Mouse (Mus musculus): ENCODE measurements around the gene Bola1.

GRCm38 (mm10) chr3:96199731-96200130, 19.8 kb downstream of the Bola1 start:
- TF ChIP-seq POLR2A (IDR thresholded peaks at IDR 0.05; ENCODE audit: insufficient read depth, low read depth, low read length) (no peak), CTCF (IDR thresholded peaks at IDR 0.05) (no peak)

Measured in heart, adult 2 months (tissue).